Mouse (Mus musculus) liver, embryonic 18 days (tissue): ENCODE measurements around the gene Gabrp. TPM values are rescaled to one million over a fixed set of nuclear protein-coding genes. Genes with fewer than 3 reads are reported as not detected.

Source experiments
- polyA plus RNA-seq: library from polyadenylated mRNA; depleted of rRNA; stranded (reverse); fragments of >200 nt; gene quantifications from 2 replicates; pipeline ENCODE4 v1.2.3, GENCODE M21; 2012; rRNA removed

Gene Gabrp
- 0.08 TPM in 2 replicates for polyA plus RNA-seq

GRCm38 (mm10) chr11:33578859-33579258 lies at the start of gene Gabrp:
Gabrp (minus strand) TSS chr11:33578959.

GRCm38 (mm10) chr11:33598986-33599385 lies 20.2 kb upstream of the Gabrp start, which contains the start of gene D130052B06Rik:
D130052B06Rik (plus strand) TSS chr11:33599302.

GRCm38 (mm10) chr11:33513376-33513991 lies 65.3 kb downstream of the Gabrp start, which contains the start of gene Ranbp17:
Ranbp17 (minus strand) TSS chr11:33513746.

Other genes starting within 250 kb of the Gabrp start
- gene Ranbp17, start 65.2 kb downstream of the Gabrp start, polyA plus RNA-seq = 0.59 TPM in 2 replicates
- gene D130052B06Rik, start 20.3 kb upstream of the Gabrp start, polyA plus RNA-seq = not detected in 2 replicates